Mouse (Mus musculus): ENCODE data around the gene Bscl2.

DNA sequence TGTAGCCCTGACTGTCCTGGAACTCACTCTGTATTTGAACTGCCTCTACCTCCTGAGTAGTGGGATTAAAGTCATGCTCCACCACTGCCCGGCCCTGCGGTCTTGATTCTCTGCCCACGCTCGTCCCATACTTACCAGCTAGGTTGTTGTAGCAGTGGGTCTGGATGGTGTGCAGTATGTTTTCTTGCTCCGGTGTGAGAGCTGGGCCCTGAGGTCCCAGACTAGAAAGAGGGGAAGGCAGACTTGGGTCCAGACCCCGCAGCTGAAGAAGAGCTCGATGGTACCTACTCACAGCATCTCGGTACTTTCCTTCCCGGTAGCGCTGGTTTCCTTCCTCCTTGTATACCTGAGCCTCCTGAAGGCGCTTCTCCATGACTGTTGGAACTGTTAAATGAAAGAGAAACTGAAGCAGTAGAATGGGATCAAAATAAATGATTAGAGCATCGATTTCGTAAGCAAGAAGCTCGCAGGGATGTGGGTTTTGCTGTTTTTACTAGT, 18.9 kb upstream of the Bscl2 start:
- TF ChIP-seq CHD2 (IDR thresholded peaks at IDR 0.05; ENCODE audit: low read depth, low read length), result no peak
- TF ChIP-seq ZNF384 (IDR thresholded peaks at IDR 0.05; ENCODE audit: low read depth, low read length), result no peak
- TF ChIP-seq ZC3H11A (IDR thresholded peaks at IDR 0.05; ENCODE audit: borderline replicate concordance, low read depth, low read length), result no peak
- TF ChIP-seq MAFK (IDR thresholded peaks at IDR 0.05; ENCODE audit: insufficient read depth, low read depth, low read length), result no peak
